Mouse (Mus musculus) liver, embryonic 14.5 days (tissue): ENCODE measurements around the gene Susd5. TPM values are rescaled to one million over a fixed set of nuclear protein-coding genes. Genes with fewer than 3 reads are reported as not detected.
"Not testable (repeated sequence)": the region's sequence is repeated elsewhere in the genome, so short reads cannot be mapped to it uniquely, and the experiment has no call there.

Experiments used
- ATAC-seq: fragments of 200-750 bp; cut with Nextera tagmentation; 2 replicates; pipeline ENCODE4 v1.8.0; 2017; ENCODE audit warnings: moderate number of reproducible peaks, mild to moderate bottlenecking, moderate library complexity; ENCODE audit not compliant: insufficient read depth
- DNase-seq, 3 experiments: peaks; one replicate each; pipeline ENCODE4 v3.0.0-alpha.2; 2012 to 2013; ENCODE audit warnings: low read depth in 3 of 3, low spot score in 3 of 3
- H3K27ac ChIP-seq: fragments of 300-500 bp; sonication (generic); 2 replicates; pipeline ENCODE4 v1.5.1; 2014; ENCODE audit warnings: moderate library complexity, mild to moderate bottlenecking, control low read depth, inconsistent platforms
- H3K27me3 ChIP-seq: fragments of 300-500 bp; sonication (generic); 2 replicates; pipeline ENCODE4 v1.6.1; 2014; ENCODE audit warnings: mild to moderate bottlenecking, low read length, moderate library complexity; ENCODE audit not compliant: control insufficient read depth, insufficient read depth
- H3K36me3 ChIP-seq: fragments of 300-500 bp; sonication (generic); replicated peaks from 2 replicates; pipeline ENCODE4 v1.6.1; 2014; ENCODE audit warnings: low read depth; ENCODE audit not compliant: control insufficient read depth, insufficient read depth
- H3K4me1 ChIP-seq, 2 experiments: fragments of 200-500 bp in 1 of 2; fragments of 300-500 bp in 1 of 2; sonication (generic) in 1 of 2; replicated peaks; 2 replicates each; pipeline ENCODE4 v1.6.1; 2012 to 2014; ENCODE audit warnings: antibody characterized with exemption in 1 of 2, inconsistent platforms in 1 of 2, low read length in 1 of 2; ENCODE audit not compliant: control insufficient read depth in 2 of 2, insufficient read depth in 2 of 2
- H3K4me2 ChIP-seq: fragments of 300-500 bp; sonication (generic); 2 replicates; pipeline ENCODE4 v1.6.1; 2014; ENCODE audit warnings: low read depth, mild to moderate bottlenecking, control low read depth, moderate library complexity
- H3K4me3 ChIP-seq, 2 experiments: fragments of 200-500 bp in 1 of 2; fragments of 300-500 bp in 1 of 2; sonication (generic) in 1 of 2; 2 replicates each; pipeline ENCODE4 v1.5.1; 2012 to 2014; ENCODE audit warnings: low read depth in 2 of 2, low read length in 2 of 2, mild to moderate bottlenecking in 2 of 2, control low read depth in 1 of 2, inconsistent platforms in 1 of 2, moderate library complexity in 1 of 2; ENCODE audit not compliant: insufficient read depth in 1 of 2
- H3K9ac ChIP-seq: fragments of 300-500 bp; sonication (generic); replicated peaks from 2 replicates; pipeline ENCODE4 v1.6.1; 2014; ENCODE audit warnings: mild to moderate bottlenecking, control low read depth, moderate library complexity
- H3K9me3 ChIP-seq: fragments of 300-500 bp; sonication (generic); 2 replicates; pipeline ENCODE4 v1.6.1; 2016; ENCODE audit warnings: low read length, mixed read lengths; ENCODE audit not compliant: control insufficient read depth
- CTCF ChIP-seq: IDR thresholded peaks from 2 replicates; pipeline ENCODE4 v1.5.1; 2016; ENCODE audit warnings: antibody characterized with exemption, low read depth, control low read depth
- EP300 ChIP-seq: IDR thresholded peaks from 2 replicates; pipeline ENCODE4 v1.6.1; 2016; ENCODE audit warnings: antibody characterized with exemption, low read depth
- WGBS: fragments of 180-500 bp; shearing (Covaris S2); extraction: QIAGEN DNeasy Blood & Tissue Kit; methylation state at CpG from one replicate; pipeline ENCODE4 v1.1.7; 2014; ENCODE audit not compliant: insufficient replicate concordance; 5-methylcytosine and 5-hydroxymethylcytosine counted together
- polyA plus RNA-seq, 2 experiments: library from polyadenylated mRNA; depleted of rRNA in 1 of 2; stranded (reverse) in 1 of 2; unstranded in 1 of 2; fragments of >200 nt; fragmentation: Nextera tagmentation in 1 of 2; extraction: Ambion mirVana in 1 of 2; gene quantifications; 2 replicates each; pipeline versions ENCODE4 v1.2.1 to v1.2.3; 2012 to 2014

Gene Susd5
- polyA plus RNA-seq, 2 experiments: 0.01 TPM; not detected in 1

- Histone ChIP-seq H3K27me3 (no peaks in the 10 kb centered on the region), H3K9me3 (no peaks in the 10 kb centered on the region), H3K4me3 (no peak overlapping the region), H3K4me2 (no peak overlapping the region), H3K4me1 (no peaks in the 10 kb centered on the region), H3K36me3 (no peaks in the 10 kb centered on the region), H3K27ac (no peak overlapping the region), H3K9ac (no peak overlapping the region)
- TF ChIP-seq EP300 (no peak), CTCF (no peak)
- ATAC-seq (no peak), DNase-seq (no peak)
- WGBS: 50% methylated on average over 12 of the region's 12 CpGs
Observed at GRCm38 (mm10) chr9:114068494-114069053, 11.6 kb downstream of the Susd5 start.

DNA sequence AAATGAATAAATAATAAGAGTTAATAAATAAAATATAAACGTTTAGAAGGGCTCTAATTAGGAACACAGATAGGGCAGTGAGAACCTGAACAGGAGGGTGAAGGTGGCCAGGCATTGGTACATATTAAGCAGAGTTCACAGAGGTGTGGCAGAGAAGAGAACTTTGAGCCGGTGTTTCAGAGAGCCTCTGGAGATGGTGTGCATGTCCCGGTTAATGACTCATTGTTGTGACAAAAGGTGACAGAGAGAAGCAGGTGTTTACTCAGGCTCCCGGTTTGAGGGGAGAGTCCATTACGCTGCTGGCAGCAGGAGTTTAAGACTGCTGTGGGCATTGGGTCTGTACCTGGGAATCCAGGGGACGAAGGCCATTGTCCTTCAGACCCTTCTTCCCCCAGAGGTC lies 12.4 kb downstream of the Susd5 start:
- 46% methylated on average over 6 of the region's 6 CpGs for WGBS
- H3K36me3 ChIP-seq: no peaks in the 10 kb centered on the region
- no peak overlapping the region for H3K9ac ChIP-seq
- TF ChIP-seq EP300 (no peak), CTCF (no peak)
- H3K4me1 ChIP-seq: no peaks in the 10 kb centered on the region
- no peaks in the 10 kb centered on the region for H3K27me3 ChIP-seq
- H3K4me2 ChIP-seq: no peak overlapping the region
- DNase-seq (no peak), ATAC-seq (no peak)
- H3K27ac ChIP-seq: no peak overlapping the region
- H3K4me3 ChIP-seq: no peak overlapping the region
- H3K9me3 ChIP-seq: no peaks in the 10 kb centered on the region

GRCm38 (mm10) chr9:114073681-114074080 lies 16.7 kb downstream of the Susd5 start:
- H3K36me3 ChIP-seq: no peaks in the 10 kb centered on the region
- WGBS: 72% methylated on average over 19 of the region's 19 CpGs
- H3K4me1 ChIP-seq: no peaks in the 10 kb centered on the region
- no peak overlapping the region for H3K9ac ChIP-seq
- no peaks in the 10 kb centered on the region for H3K9me3 ChIP-seq
- H3K4me3 ChIP-seq: no peak overlapping the region
- no peak overlapping the region for H3K27ac ChIP-seq
- TF ChIP-seq EP300 (no peak), CTCF (no peak)
- no peak for ATAC-seq
- no peak overlapping the region for H3K4me2 ChIP-seq
- no peak for DNase-seq
- H3K27me3 ChIP-seq: no peaks in the 10 kb centered on the region

DNA sequence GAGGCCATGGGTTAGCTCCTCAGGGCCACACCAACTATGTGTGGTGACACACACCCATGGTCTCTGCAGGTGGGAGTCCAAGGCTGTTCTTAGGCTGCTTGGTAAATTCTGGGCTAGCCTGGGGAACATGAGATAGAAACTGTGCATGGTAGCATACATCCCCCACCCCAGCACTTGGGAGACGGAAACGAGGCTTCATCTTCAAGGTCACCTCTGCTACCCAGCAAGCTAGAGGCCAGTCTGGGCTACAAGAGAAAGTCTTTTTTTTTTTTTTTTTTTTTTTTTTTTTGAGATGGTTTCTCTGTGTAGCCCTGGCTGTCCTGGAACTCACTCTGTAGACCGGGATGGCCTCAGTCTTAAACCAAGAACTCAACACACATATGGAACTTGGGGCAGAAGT lies 29.5 kb downstream of the Susd5 start:
- Histone ChIP-seq H3K9me3 (no peaks in the 10 kb centered on the region), H3K4me2 (no peak overlapping the region), H3K4me1 (no peaks in the 10 kb centered on the region), H3K9ac (no peak overlapping the region), H3K27ac (no peak overlapping the region), H3K27me3 (no peaks in the 10 kb centered on the region), H3K36me3 (no peaks in the 10 kb centered on the region), H3K4me3 (no peak overlapping the region)
- TF ChIP-seq CTCF (no peak), EP300 (no peak)
- ATAC-seq: no peak
- DNase-seq: no peak
- WGBS: 63% methylated on average over 3 of the region's 3 CpGs

DNA sequence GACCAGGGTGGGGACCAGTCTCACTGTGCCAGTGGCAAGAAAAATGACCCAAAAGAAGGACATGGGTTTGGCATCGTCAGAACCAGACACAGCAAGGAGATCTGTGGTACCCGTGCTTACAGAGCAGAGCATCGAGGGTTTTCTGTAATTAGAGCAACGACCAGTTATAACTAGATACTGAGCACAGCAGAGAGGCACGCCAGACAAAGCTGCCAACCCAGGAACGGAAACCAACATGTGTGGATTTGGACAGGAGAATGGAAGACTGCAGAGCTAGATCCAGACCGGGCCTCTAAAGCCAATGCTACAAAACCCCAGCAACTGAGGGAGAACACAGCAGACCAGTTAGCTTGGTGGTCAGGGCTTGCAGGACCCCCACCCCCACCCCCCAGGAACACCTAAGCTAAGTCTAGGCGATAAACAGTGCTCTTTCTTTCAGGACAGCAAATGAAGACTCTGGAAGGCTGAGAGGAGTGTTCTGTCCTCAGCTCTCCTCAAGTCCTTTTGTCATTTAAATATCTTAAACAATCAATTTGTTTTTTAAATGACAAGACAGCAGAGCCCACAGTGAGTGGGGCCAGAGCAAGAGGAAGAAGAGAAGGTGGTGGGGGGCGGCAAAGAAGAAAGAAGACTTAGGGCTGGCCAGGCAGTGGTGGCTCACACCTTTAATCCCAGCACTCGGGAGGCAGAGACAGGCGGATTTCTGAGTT lies 30.3 kb downstream of the Susd5 start:
- Histone ChIP-seq H3K9me3 (no peaks in the 10 kb centered on the region), H3K4me1 (no peaks in the 10 kb centered on the region), H3K27me3 (no peaks in the 10 kb centered on the region), H3K4me3 (no peak overlapping the region), H3K36me3 (no peaks in the 10 kb centered on the region), H3K4me2 (no peak overlapping the region), H3K27ac (no peak overlapping the region), H3K9ac (no peak overlapping the region)
- WGBS: 64% methylated on average over 11 of the region's 11 CpGs
- ATAC-seq (no peak), DNase-seq (no peak)
- TF ChIP-seq CTCF: no peak
- TF ChIP-seq EP300: no peak

- not testable (repeated sequence) for H3K4me1 ChIP-seq, H3K27ac ChIP-seq, ATAC-seq, H3K36me3 ChIP-seq, H3K9me3 ChIP-seq, H3K9ac ChIP-seq, H3K4me2 ChIP-seq, DNase-seq, H3K4me3 ChIP-seq, H3K27me3 ChIP-seq
- WGBS: 67% methylated on average over 6 of the region's 6 CpGs
Observed at GRCm38 (mm10) chr9:114088885-114089284, 31.9 kb downstream of the Susd5 start.
